Mouse (Mus musculus): Measurements from ENCODE around the gene Nlrx1. TPM values are rescaled to one million over a fixed set of nuclear protein-coding genes. Genes with fewer than 3 reads are reported as not detected.
"Not testable (repeated sequence)": the region's sequence is repeated elsewhere in the genome, so short reads cannot be mapped to it uniquely, and the experiment has no call there.

Gene Nlrx1
- polyA plus RNA-seq (2017; shearing (Covaris generic)) = 10 to 100 TPM in 1 of 3 experiments, 1 to 10 TPM in 2; 3.3 to 10.7 (median 4.1) TPM

- ATAC-seq = peak; percentile 40
These were observed at the start of gene Nlrx1 for GRCm38 (mm10) chr9:44268432-44268831. Nlrx1 (minus strand) TSS chr9:44268599.

GRCm38 (mm10) chr9:44317452-44317851, 49.1 kb upstream of the Nlrx1 start:
- ATAC-seq = no peak

GRCm38 (mm10) chr9:44314910-44315309, 46.5 kb upstream of the Nlrx1 start:
- ATAC-seq = no peak

GRCm38 (mm10) chr9:44314257-44314547, 45.8 kb upstream of the Nlrx1 start:
- no peak for ATAC-seq

GRCm38 (mm10) chr9:44313476-44314256, 45.3 kb upstream of the Nlrx1 start:
- ATAC-seq = no peak

GRCm38 (mm10) chr9:44311136-44312134, 43.0 kb upstream of the Nlrx1 start:
- no peak for ATAC-seq

GRCm38 (mm10) chr9:44310750-44311135, 42.3 kb upstream of the Nlrx1 start:
- no peak for ATAC-seq

GRCm38 (mm10) chr9:44309756-44310155, 41.4 kb upstream of the Nlrx1 start:
- ATAC-seq = no peak

- no peak for ATAC-seq
These were observed 38.8 kb upstream of the Nlrx1 start for GRCm38 (mm10) chr9:44307248-44307647.

GRCm38 (mm10) chr9:44306532-44306931, 38.1 kb upstream of the Nlrx1 start:
- ATAC-seq = no peak

GRCm38 (mm10) chr9:44305466-44306079, 37.2 kb upstream of the Nlrx1 start, which contains the start of gene Hinfp:
Hinfp (minus strand) TSS chr9:44305671.
- ATAC-seq = peak; percentile 98

- ATAC-seq = not testable (repeated sequence)
These were observed 31.6 kb upstream of the Nlrx1 start for GRCm38 (mm10) chr9:44300001-44300400.

- ATAC-seq = no peak
These were observed 24.1 kb upstream of the Nlrx1 start for GRCm38 (mm10) chr9:44292490-44292889.

GRCm38 (mm10) chr9:44288959-44289291, 20.5 kb upstream of the Nlrx1 start:
- ATAC-seq = no peak

- peak; percentile 43 for ATAC-seq
These were observed 19.9 kb upstream of the Nlrx1 start, which contains the start of gene Abcg4 for GRCm38 (mm10) chr9:44288076-44288958. Abcg4 (minus strand) TSS chr9:44288615.

- no peak for ATAC-seq
These were observed 19.1 kb upstream of the Nlrx1 start for GRCm38 (mm10) chr9:44287401-44288075.

- no peak for ATAC-seq
These were observed 18.6 kb upstream of the Nlrx1 start for GRCm38 (mm10) chr9:44287003-44287400.

- ATAC-seq = no peak
These were observed 18.0 kb upstream of the Nlrx1 start for GRCm38 (mm10) chr9:44286256-44286850.

GRCm38 (mm10) chr9:44283183-44283582, 14.8 kb upstream of the Nlrx1 start:
- no peak for ATAC-seq

GRCm38 (mm10) chr9:44269973-44270372, 1.6 kb upstream of the Nlrx1 start:
- no peak for ATAC-seq

- no peak for ATAC-seq
These were observed 678 bp upstream of the Nlrx1 start for GRCm38 (mm10) chr9:44269077-44269476.
